Mouse (Mus musculus): ENCODE measurements at regions not wholly inside any gene's neighbourhood (a gene's known extent, or its start where the extent isn't known, plus 50 kb on each side); places are given as distances from the start of the nearest gene placed in this dataset.

DNA sequence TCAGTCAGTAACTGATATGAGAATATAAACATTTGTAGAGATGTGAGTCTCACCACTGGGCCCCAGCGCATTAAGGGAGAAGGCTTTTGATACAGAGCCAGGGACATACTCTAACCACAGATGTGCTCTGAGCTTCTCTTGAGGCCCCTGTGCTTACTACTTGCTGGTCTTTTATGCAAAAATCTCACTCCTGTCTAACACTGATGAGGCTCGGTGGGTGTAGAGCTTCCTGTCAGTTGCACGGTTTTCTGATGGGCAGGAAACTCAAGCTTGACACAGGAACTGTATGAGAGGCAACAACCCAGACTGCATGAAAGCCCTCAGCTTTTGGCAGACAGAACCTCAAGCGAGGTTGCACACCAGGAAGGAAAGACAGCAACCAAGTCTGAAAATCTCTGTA, 789.0 kb upstream of the Lrrc6 start:
- TF ChIP-seq CTCF (IDR thresholded peaks at IDR 0.05; ENCODE audit: insufficient read depth, low read depth, low read length) (no peak), POLR2A (IDR thresholded peaks at IDR 0.05; ENCODE audit: insufficient read depth, low read depth, low read length) (no peak)
